Mouse (Mus musculus): Measurements from ENCODE around the gene Neurl2. TPM values are rescaled to one million over a fixed set of nuclear protein-coding genes. Genes with fewer than 3 reads are reported as not detected.

Neurl2 gene
- polyA plus RNA-seq, 1 experiment from 2014 or later: 9.0 TPM

DNA sequence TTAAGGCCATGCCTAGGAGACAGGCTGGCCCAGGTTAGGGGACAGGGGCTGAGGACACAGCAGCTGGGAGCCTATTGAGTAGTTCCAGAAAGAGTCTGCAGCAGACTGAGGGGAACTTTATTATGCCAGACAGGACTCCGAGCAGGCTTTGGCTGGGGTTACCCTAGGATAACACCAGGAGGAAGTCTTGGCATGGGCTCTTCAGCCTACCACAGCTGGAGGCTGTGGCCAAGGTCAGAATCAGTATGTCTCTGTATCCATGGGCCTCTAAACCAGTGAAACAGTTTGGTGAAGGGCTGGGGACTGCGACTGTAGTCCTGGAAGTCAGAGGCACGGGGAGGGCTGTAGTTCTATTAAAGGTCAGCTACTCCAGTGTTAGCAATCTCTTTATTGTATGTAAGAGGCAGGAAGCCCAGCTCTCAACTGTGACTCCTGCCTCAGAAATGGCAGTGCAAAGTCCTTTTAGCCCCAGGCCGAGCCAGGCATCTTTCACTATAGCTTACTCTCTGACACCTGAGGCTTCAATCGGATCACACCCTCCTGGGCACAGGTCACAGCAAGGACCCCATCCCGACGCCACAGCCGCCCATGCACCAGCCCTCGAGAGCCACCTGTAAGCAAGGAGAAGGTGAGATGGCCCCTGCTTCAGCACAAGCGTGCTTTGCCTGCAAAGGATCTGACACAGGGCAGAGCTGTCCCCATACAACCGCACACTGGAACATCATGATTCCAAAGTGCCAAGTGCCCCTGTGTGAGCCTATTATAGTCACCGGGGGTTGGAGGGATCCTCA, 40.7 kb downstream of the Neurl2 start:
- Histone ChIP-seq H3K4me2 (no peak overlapping the region), H3K9me3 (no peaks in the 10 kb centered on the region), H3K4me3 (no peak overlapping the region), H3K4me1 (peaks cover 12% of the 10 kb centered on the region), H3K27ac (no peak overlapping the region), H3K9ac (no peak overlapping the region), H3K36me3 (peaks cover 68% of the 10 kb centered on the region), H3K27me3 (no peaks in the 10 kb centered on the region)
- WGBS: 90% methylated on average over 12 of the region's 12 CpGs
- no peak for ATAC-seq (ENCODE audit: insufficient number of reproducible peaks, insufficient read depth, low FRiP score, low TSS enrichment, low read depth)

DNA sequence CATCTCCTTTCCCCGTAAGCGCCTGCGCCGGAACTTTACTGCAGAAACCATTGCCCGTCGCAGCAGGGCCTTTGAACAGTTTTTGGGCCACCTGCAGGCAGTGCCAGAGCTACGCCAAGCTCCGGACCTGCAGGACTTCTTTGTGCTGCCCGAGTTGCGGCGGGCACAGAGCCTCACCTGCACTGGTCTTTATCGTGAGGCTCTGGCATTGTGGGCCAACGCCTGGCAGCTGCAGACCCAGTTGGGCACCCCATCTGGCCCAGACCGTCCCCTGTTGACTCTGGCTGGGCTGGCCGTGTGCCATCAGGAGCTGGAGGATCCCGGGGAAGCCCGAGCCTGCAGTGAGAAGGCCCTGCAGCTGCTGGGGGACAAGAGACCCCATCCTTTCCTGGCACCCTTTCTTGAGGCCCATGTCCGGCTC, 41.4 kb downstream of the Neurl2 start:
- Histone ChIP-seq H3K36me3 (peaks cover 65% of the 10 kb centered on the region), H3K4me3 (no peak overlapping the region), H3K9ac (no peak overlapping the region; the same call in 1 of the 2 replicates), H3K27ac (no peak overlapping the region), H3K4me2 (no peak overlapping the region), H3K27me3 (no peaks in the 10 kb centered on the region), H3K4me1 (peaks cover 19% of the 10 kb centered on the region), H3K9me3 (no peaks in the 10 kb centered on the region)
- ATAC-seq (ENCODE audit: insufficient number of reproducible peaks, insufficient read depth, low FRiP score, low TSS enrichment, low read depth): no peak
- whole genome bisulfite sequencing: 93% methylated on average over 18 of the region's 18 CpGs

DNA sequence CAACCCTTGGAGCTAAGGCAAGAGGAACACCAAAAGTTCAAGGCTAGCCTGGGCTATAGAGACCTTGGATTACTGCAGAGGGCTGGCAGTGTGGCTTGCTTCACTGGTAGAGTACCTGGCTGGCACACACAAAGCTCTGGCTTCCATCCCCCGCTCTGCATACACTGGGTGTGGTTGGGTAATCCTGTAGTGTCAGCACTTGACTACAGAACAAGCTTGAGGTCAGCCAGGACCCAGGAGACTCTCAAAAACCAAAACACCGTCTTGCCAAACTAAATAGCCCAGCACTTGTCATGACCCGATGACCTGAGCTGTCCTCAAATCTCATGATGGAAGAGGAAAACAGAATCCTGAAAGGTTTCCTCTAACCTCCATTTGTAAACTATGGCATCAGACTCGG, 42.8 kb downstream of the Neurl2 start:
- Histone ChIP-seq H3K9me3 (no peaks in the 10 kb centered on the region), H3K9ac (no peak overlapping the region), H3K4me3 (no peak overlapping the region), H3K4me1 (peaks cover 26% of the 10 kb centered on the region), H3K27ac (no peak overlapping the region), H3K4me2 (no peak overlapping the region), H3K36me3 (peaks cover 51% of the 10 kb centered on the region), H3K27me3 (no peaks in the 10 kb centered on the region)
- 76% methylated on average over 4 of the region's 4 CpGs for WGBS
- no peak for ATAC-seq (ENCODE audit: insufficient number of reproducible peaks, insufficient read depth, low FRiP score, low TSS enrichment, low read depth)

DNA sequence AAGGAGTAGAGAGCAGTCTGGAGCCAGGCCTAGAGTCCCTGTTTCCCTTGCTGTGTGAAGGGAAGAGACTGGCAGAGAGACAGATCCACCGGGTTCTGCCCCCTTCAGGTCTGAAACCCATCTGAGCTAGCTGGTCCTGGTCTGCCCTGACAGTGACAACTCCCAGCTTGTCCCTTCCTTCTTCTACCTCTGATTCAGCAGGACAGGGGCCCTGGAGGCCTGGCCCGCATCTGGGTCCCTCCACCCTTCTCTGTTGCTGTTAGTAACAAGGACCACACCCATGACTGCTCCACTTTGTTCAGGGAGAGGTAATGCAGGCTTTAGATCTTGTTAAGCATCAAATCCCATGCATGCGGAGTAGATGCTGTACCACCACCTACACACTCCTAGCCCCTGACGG, 44.8 kb downstream of the Neurl2 start:
- Histone ChIP-seq H3K36me3 (peaks cover 38% of the 10 kb centered on the region), H3K27me3 (no peaks in the 10 kb centered on the region), H3K4me1 (peaks cover 35% of the 10 kb centered on the region), H3K27ac (no peak overlapping the region), H3K9ac (no peak overlapping the region), H3K9me3 (no peaks in the 10 kb centered on the region), H3K4me2 (no peak overlapping the region), H3K4me3 (no peak overlapping the region)
- no peak for ATAC-seq (ENCODE audit: insufficient number of reproducible peaks, insufficient read depth, low FRiP score, low TSS enrichment, low read depth)
- 60% methylated on average over 4 of the region's 4 CpGs for WGBS

DNA sequence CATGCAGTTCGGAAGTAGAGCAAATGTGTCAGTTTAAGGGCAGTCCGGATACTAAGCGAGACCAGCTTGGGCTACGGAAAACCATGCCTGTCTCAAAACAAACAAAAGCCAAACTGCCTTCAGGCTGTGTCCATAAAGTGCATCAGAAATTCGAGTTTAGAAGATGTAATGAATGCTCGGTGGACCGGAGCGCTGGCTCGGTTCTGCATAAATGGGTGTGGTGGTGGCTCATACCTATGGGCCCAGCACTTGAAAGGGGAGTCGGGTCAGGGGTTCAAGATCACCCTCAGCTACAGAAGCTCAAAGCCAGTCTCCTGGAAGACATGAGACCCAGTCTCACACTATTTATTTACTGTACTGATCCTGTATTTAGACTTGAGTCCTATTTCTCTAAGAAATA, 45.5 kb downstream of the Neurl2 start:
- 65% methylated on average over 10 of the region's 10 CpGs for WGBS
- H3K4me3 ChIP-seq: no peak overlapping the region
- peaks cover 32% of the 10 kb centered on the region for H3K36me3 ChIP-seq
- H3K27ac ChIP-seq: no peak overlapping the region
- no peaks in the 10 kb centered on the region for H3K9me3 ChIP-seq
- peaks cover 35% of the 10 kb centered on the region for H3K4me1 ChIP-seq
- peak overlapping the region; percentile 18 for H3K4me2 ChIP-seq
- ATAC-seq (ENCODE audit: insufficient number of reproducible peaks, insufficient read depth, low FRiP score, low TSS enrichment, low read depth): no peak
- H3K27me3 ChIP-seq: no peaks in the 10 kb centered on the region
- H3K9ac ChIP-seq: no peak overlapping the region

DNA sequence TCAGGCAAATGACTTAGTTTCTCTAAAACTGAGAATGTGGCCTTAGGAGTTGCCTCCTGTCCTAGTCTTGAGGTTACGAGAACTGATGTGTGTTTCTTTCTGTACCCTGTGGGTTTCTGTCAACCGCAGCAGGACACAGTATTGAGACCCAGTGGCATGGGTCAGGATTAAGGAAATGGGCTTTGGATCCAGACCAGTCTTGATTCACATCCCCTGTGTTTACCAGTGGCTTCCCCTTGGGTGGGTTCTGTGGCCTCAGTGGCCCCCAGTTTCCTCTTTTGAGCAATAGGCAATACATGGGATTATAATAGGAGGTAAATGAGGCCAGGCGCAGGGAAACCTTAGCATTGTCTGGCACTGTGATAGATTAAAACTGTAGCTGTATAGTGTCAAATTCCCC, 46.2 kb downstream of the Neurl2 start:
- Histone ChIP-seq H3K9me3 (no peaks in the 10 kb centered on the region), H3K9ac (peak overlapping the region; percentile 85), H3K4me2 (peak overlapping the region; percentile 89), H3K27ac (no peak overlapping the region), H3K36me3 (peaks cover 25% of the 10 kb centered on the region), H3K27me3 (no peaks in the 10 kb centered on the region), H3K4me3 (peak overlapping the region; percentile 72), H3K4me1 (peaks cover 35% of the 10 kb centered on the region)
- WGBS: 82% methylated on average over 3 of the region's 3 CpGs
- no peak for ATAC-seq (ENCODE audit: insufficient number of reproducible peaks, insufficient read depth, low FRiP score, low TSS enrichment, low read depth)

DNA sequence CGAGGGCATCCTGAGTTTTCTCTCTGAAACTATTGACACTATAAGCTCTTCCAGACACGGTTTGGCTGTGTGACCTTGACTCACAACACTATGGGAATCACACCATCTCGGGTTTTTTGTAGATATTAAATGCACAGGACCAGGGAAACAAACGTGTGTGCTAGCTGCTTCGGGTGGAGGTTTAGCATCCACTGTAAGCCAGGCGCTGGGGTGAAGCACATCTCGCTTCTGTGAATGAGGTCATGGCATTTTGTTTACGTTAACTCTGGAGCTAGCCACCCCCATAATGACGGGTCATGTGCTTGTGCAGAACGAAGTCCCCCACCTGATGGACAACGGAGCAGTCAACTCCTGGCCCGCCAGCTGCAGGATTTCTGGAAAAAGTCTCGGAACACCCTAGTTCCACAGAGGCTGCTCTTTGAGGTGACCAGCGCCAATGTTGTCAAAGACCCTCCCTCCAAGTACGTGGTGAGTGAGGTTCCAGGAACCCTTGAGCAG, 46.8 kb downstream of the Neurl2 start:
- WGBS: 11% methylated on average over 15 of the region's 15 CpGs
- Histone ChIP-seq H3K9me3 (no peaks in the 10 kb centered on the region), H3K27me3 (no peaks in the 10 kb centered on the region), H3K36me3 (peaks cover 19% of the 10 kb centered on the region), H3K4me1 (peaks cover 35% of the 10 kb centered on the region), H3K4me2 (peak overlapping the region; percentile 89), H3K9ac (peak overlapping the region; percentile 85), H3K27ac (peak overlapping the region; percentile 84; the same call in 1 of the 2 replicates), H3K4me3 (peak overlapping the region; percentile 72)
- ATAC-seq (ENCODE audit: insufficient number of reproducible peaks, insufficient read depth, low FRiP score, low TSS enrichment, low read depth): no peak

DNA sequence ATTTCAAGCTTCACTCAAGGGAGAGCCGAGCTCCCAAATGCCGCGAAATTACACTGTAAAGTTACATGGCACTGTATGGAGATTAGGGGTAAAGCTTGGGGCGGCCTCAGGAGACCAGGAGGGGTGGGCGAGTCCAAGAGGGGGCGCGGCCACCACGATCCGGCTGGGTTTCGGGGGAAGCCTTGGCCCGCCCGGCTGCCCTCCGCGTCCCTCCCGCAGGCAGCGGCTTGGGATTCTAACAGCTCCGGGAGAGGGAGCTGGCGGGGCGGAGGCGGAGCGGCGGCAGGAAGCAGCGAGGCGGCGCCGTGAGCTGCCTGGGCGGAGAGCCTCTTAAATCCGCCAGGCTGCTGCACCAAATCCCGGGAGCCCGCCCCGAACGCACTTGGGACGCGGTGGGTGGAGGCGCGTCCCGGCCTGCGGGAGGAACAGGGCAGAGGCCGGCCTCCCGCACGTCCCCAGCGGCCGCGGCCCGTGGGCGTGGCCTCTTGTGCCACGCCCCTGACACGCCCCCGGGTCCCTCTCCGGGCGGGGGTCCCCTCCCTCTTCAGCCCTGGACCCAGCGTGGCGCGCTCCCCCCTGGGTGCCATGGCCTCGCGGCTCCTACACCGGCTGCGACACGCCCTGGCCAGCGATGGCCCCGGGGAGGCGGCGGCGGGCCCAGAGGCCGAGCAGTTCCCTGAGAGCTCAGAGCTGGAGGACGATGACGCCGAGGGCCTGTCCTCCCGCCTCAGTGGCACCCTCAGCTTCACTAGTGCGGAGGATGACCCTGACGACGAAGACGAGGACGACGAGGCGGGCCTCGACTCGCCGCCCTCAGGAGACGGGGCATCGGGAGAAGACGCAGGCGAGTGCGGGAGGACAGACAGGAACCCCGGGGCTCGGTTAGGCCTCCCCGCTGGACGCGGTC, 47.5 kb downstream of the Neurl2 start, which contains the start of gene Snx21:
TSS of gene Snx21 (plus strand) at position 343 of the 907 bp plus-strand sequence.
- H3K9ac ChIP-seq: peak within 1 kb of the TSS; percentile 85
- H3K9me3 ChIP-seq: no peaks in the 10 kb centered on the region
- no peaks in the 10 kb centered on the region for H3K27me3 ChIP-seq
- H3K4me2 ChIP-seq: peak within 1 kb of the TSS; percentile 89
- under 1% methylated on average over 86 of the region's 89 CpGs for WGBS
- peaks cover 35% of the 10 kb centered on the region for H3K4me1 ChIP-seq
- ATAC-seq (ENCODE audit: insufficient number of reproducible peaks, insufficient read depth, low FRiP score, low TSS enrichment, low read depth): peak; percentile 87
- H3K4me3 ChIP-seq: peak within 1 kb of the TSS; percentile 72
- peaks cover 12% of the 10 kb centered on the region for H3K36me3 ChIP-seq
- peak within 1 kb of the TSS; percentile 84 for H3K27ac ChIP-seq

DNA sequence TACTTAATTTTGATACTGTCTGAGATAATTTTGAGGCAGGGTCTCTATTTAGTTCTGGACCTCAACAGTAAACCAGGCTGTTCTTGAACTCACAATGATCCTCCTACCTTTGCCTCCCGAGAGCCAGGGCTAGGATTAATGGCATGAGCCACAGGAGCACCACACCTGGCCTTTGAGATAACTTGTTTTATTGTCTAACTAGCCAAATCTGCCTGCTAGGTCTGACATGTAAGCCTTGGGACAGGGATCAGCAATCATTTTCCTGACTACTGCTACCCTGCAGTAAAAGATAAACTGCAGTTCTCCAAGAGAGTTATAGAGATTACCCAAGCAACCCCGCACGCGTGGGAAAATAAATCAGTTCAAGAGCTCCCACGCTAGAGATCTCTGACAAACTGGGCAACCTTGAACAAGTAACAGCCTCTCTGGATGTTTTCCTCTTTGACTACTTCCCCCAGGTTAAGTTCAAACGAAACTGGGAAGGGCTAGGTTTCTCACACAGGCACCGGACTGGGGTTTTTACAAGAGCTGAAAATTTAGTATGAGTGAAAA, 48.3 kb downstream of the Neurl2 start:
- no peaks in the 10 kb centered on the region for H3K9me3 ChIP-seq
- H3K36me3 ChIP-seq: peaks cover 8% of the 10 kb centered on the region
- H3K4me1 ChIP-seq: peaks cover 35% of the 10 kb centered on the region
- 9% methylated on average over 7 of the region's 7 CpGs for WGBS
- H3K4me2 ChIP-seq: peak overlapping the region; percentile 89
- peak overlapping the region; percentile 84 for H3K27ac ChIP-seq
- no peak for ATAC-seq (ENCODE audit: insufficient number of reproducible peaks, insufficient read depth, low FRiP score, low TSS enrichment, low read depth)
- peak overlapping the region; percentile 72 for H3K4me3 ChIP-seq
- H3K9ac ChIP-seq: peak overlapping the region; percentile 85
- no peaks in the 10 kb centered on the region for H3K27me3 ChIP-seq

DNA sequence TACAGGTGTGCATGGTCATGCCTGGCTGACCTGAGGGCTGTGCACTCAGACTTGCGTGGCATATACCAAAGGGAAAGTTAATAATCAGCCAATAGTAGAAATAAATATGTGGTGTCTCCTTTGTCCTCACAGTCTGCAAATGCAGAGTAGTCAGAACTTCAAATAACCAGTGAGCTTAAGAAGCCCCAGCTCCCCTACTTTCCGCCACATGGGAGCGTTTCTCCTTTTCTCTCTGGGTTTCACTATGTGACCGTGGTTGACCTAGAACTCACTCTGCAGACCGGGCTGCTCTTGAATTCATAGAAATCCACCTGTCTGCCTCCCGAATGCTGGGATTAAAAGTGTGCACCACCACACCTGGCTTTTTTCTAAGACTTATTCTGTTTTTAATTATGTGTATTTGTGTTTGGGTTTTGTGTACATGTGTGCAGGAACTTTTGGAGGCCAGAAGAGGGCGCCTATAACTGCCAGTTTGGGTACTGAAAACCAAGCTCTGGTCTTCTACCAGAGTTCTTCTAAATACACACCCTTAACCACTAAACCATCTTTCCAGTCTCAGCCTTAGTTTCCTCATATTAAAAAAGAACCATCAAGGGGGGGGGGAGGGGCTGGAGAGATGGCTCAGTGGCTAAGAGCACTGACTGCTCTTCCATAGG, 49.2 kb downstream of the Neurl2 start:
- no peaks in the 10 kb centered on the region for H3K27me3 ChIP-seq
- no peak overlapping the region for H3K4me3 ChIP-seq
- H3K4me1 ChIP-seq: peaks cover 35% of the 10 kb centered on the region
- no peak for ATAC-seq (ENCODE audit: insufficient number of reproducible peaks, insufficient read depth, low FRiP score, low TSS enrichment, low read depth)
- no peaks in the 10 kb centered on the region for H3K9me3 ChIP-seq
- peaks cover 7% of the 10 kb centered on the region for H3K36me3 ChIP-seq
- WGBS: 77% methylated on average over 7 of the region's 7 CpGs
- H3K27ac ChIP-seq: no peak overlapping the region
- no peak overlapping the region for H3K4me2 ChIP-seq
- no peak overlapping the region for H3K9ac ChIP-seq

DNA sequence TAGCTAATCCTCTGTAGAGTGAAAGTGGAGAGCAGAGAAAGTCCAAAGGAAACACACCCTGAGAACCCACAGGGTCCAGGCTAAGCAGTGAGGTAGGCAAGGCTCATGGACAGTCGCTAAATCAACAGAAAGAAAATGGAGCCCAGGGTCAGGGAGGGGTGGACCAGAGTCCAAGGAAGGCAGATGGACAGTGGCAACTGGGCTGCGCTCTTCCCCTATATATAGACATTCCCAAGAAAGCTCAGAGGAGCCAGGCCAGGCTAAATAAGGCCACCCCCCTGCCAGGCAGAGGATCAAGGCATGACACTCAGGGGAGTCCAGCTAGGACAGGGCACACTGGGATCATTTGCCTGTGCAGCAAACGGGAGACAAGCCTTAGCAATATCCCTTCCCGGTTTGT, 51.4 kb downstream of the Neurl2 start:
- 77% methylated on average over 4 of the region's 4 CpGs for WGBS
- no peak for ATAC-seq (ENCODE audit: insufficient number of reproducible peaks, insufficient read depth, low FRiP score, low TSS enrichment, low read depth)

More for the DNA sequence above, 51.4 kb downstream of the Neurl2 start:
- H3K9me3 ChIP-seq: no peaks in the 10 kb centered on the region
- H3K27me3 ChIP-seq: no peaks in the 10 kb centered on the region
- no peak overlapping the region for H3K4me2 ChIP-seq
- no peak overlapping the region for H3K9ac ChIP-seq
- H3K4me3 ChIP-seq: no peak overlapping the region
- H3K36me3 ChIP-seq: no peaks in the 10 kb centered on the region
- H3K27ac ChIP-seq: no peak overlapping the region
- peaks cover 17% of the 10 kb centered on the region for H3K4me1 ChIP-seq

All from embryonic facial prominence, embryonic 13.5 days (tissue).